Mouse (Mus musculus): ENCODE results near the gene Olfr575. TPM values are rescaled to one million over a fixed set of nuclear protein-coding genes. Genes with fewer than 3 reads are reported as not detected.
A peak's percentile ranks its signal among the peaks of the same experiment; 100 is the strongest.

The Olfr575 gene
- polyA plus RNA-seq, 1 experiment from 2014 or later: not detected

GRCm38 (mm10) chr7:102948167-102948566, 10.4 kb downstream of the Olfr575 start, which contains the start of gene Olfr574:
TSS of gene Olfr574 (plus strand) at chr7:102948467.
- Histone ChIP-seq H3K4me3 (ENCODE audit: low read depth, low read length) (no peak within 1 kb of the TSS), H3K4me1 (ENCODE audit: insufficient read depth, low read depth, low read length) (no peaks in the 10 kb centered on the region), H3K9me3 (ENCODE audit: low read length) (no peaks in the 10 kb centered on the region), H3K4me2 (replicated peaks; ENCODE audit: low read depth, low read length) (no peak within 1 kb of the TSS), H3K36me3 (ENCODE audit: insufficient read depth, low read length) (no peaks in the 10 kb centered on the region), H3K27me3 (replicated peaks; ENCODE audit: insufficient read depth, low read length) (no peaks in the 10 kb centered on the region), H3K27ac (ENCODE audit: low read length) (no peak within 1 kb of the TSS), H3K9ac (replicated peaks; ENCODE audit: low read depth) (no peak within 1 kb of the TSS)
- TF ChIP-seq CTCF (IDR thresholded peaks at IDR 0.05): no peak
- TF ChIP-seq EP300 (IDR thresholded peaks at IDR 0.05): no peak
- DNase-seq (ENCODE audit: low spot score) (no peak), ATAC-seq (no peak)
- WGBS: 90% methylated on average over 1 of the region's 1 CpGs

- Histone ChIP-seq H3K27ac (ENCODE audit: low read length) (no peak overlapping the region), H3K27me3 (replicated peaks; ENCODE audit: insufficient read depth, low read length) (no peaks in the 10 kb centered on the region), H3K4me1 (ENCODE audit: insufficient read depth, low read depth, low read length) (no peaks in the 10 kb centered on the region), H3K9ac (replicated peaks; ENCODE audit: low read depth) (no peak overlapping the region), H3K4me2 (replicated peaks; ENCODE audit: low read depth, low read length) (no peak overlapping the region), H3K4me3 (ENCODE audit: low read depth, low read length) (no peak overlapping the region), H3K36me3 (ENCODE audit: insufficient read depth, low read length) (no peaks in the 10 kb centered on the region), H3K9me3 (ENCODE audit: low read length) (no peaks in the 10 kb centered on the region)
- 83% methylated on average over 1 of the region's 1 CpGs for WGBS
- ATAC-seq (no peak), DNase-seq (ENCODE audit: low spot score) (no peak)
- no peak for TF ChIP-seq EP300 (IDR thresholded peaks at IDR 0.05)
- no peak for TF ChIP-seq CTCF (IDR thresholded peaks at IDR 0.05)
Measured at GRCm38 (mm10) chr7:102943417-102943816, 15.2 kb downstream of the Olfr575 start.

GRCm38 (mm10) chr7:102942475-102942874, 16.1 kb downstream of the Olfr575 start, which contains the start of gene Olfr573-ps1:
TSS of gene Olfr573-ps1 (minus strand) at chr7:102942575.
- no peaks in the 10 kb centered on the region for H3K36me3 ChIP-seq (ENCODE audit: insufficient read depth, low read length)
- no peaks in the 10 kb centered on the region for H3K4me1 ChIP-seq (ENCODE audit: insufficient read depth, low read depth, low read length)
- no peak for TF ChIP-seq EP300 (IDR thresholded peaks at IDR 0.05)
- DNase-seq (ENCODE audit: low spot score): no peak
- no peak for ATAC-seq
- H3K9me3 ChIP-seq (ENCODE audit: low read length): no peaks in the 10 kb centered on the region
- H3K4me2 ChIP-seq (replicated peaks; ENCODE audit: low read depth, low read length): no peak within 1 kb of the TSS
- 78% methylated on average over 2 of the region's 2 CpGs for WGBS
- no peaks in the 10 kb centered on the region for H3K27me3 ChIP-seq (replicated peaks; ENCODE audit: insufficient read depth, low read length)
- no peak within 1 kb of the TSS for H3K4me3 ChIP-seq (ENCODE audit: low read depth, low read length)
- H3K27ac ChIP-seq (ENCODE audit: low read length): no peak within 1 kb of the TSS
- H3K9ac ChIP-seq (replicated peaks; ENCODE audit: low read depth): no peak within 1 kb of the TSS

GRCm38 (mm10) chr7:102927105-102927504, 31.5 kb downstream of the Olfr575 start:
- 51% methylated on average over 3 of the region's 3 CpGs for WGBS
- no peaks in the 10 kb centered on the region for H3K36me3 ChIP-seq (ENCODE audit: insufficient read depth, low read length)
- H3K4me3 ChIP-seq (ENCODE audit: low read depth, low read length): no peak overlapping the region
- DNase-seq (ENCODE audit: low spot score) (no peak), ATAC-seq (no peak)
- no peak for TF ChIP-seq CTCF (IDR thresholded peaks at IDR 0.05)
- no peak for TF ChIP-seq EP300 (IDR thresholded peaks at IDR 0.05)
- H3K9me3 ChIP-seq (ENCODE audit: low read length): no peaks in the 10 kb centered on the region
- H3K4me2 ChIP-seq (replicated peaks; ENCODE audit: low read depth, low read length): no peak overlapping the region
- no peak overlapping the region for H3K27ac ChIP-seq (ENCODE audit: low read length)
- no peaks in the 10 kb centered on the region for H3K4me1 ChIP-seq (ENCODE audit: insufficient read depth, low read depth, low read length)
- no peak overlapping the region for H3K9ac ChIP-seq (replicated peaks; ENCODE audit: low read depth)
- H3K27me3 ChIP-seq (replicated peaks; ENCODE audit: insufficient read depth, low read length): no peaks in the 10 kb centered on the region

- Histone ChIP-seq H3K27ac (ENCODE audit: low read length) (no peak within 1 kb of the TSS), H3K4me1 (ENCODE audit: insufficient read depth, low read depth, low read length) (no peaks in the 10 kb centered on the region), H3K9me3 (ENCODE audit: low read length) (no peaks in the 10 kb centered on the region), H3K4me2 (replicated peaks; ENCODE audit: low read depth, low read length) (no peak within 1 kb of the TSS), H3K36me3 (ENCODE audit: insufficient read depth, low read length) (no peaks in the 10 kb centered on the region), H3K4me3 (ENCODE audit: low read depth, low read length) (no peak within 1 kb of the TSS), H3K9ac (replicated peaks; ENCODE audit: low read depth) (no peak within 1 kb of the TSS), H3K27me3 (replicated peaks; ENCODE audit: insufficient read depth, low read length) (no peaks in the 10 kb centered on the region)
- ATAC-seq: no peak
- 59% methylated on average over 1 of the region's 1 CpGs for WGBS
- TF ChIP-seq EP300 (IDR thresholded peaks at IDR 0.05) (no peak), CTCF (IDR thresholded peaks at IDR 0.05) (no peak)
- DNase-seq (ENCODE audit: low spot score): no peak
Measured at GRCm38 (mm10) chr7:102924109-102924508, 34.5 kb downstream of the Olfr575 start, which contains the start of gene Olfr572. TSS of gene Olfr572 (plus strand) at chr7:102924409.

GRCm38 (mm10) chr7:102919632-102920031, 38.9 kb downstream of the Olfr575 start:
- Histone ChIP-seq H3K4me3 (ENCODE audit: low read depth, low read length) (no peak overlapping the region), H3K4me2 (replicated peaks; ENCODE audit: low read depth, low read length) (no peak overlapping the region), H3K9ac (replicated peaks; ENCODE audit: low read depth) (no peak overlapping the region), H3K27ac (ENCODE audit: low read length) (no peak overlapping the region), H3K9me3 (ENCODE audit: low read length) (no peaks in the 10 kb centered on the region), H3K36me3 (ENCODE audit: insufficient read depth, low read length) (no peaks in the 10 kb centered on the region), H3K27me3 (replicated peaks; ENCODE audit: insufficient read depth, low read length) (no peaks in the 10 kb centered on the region), H3K4me1 (ENCODE audit: insufficient read depth, low read depth, low read length) (no peaks in the 10 kb centered on the region)
- ATAC-seq (no peak), DNase-seq (ENCODE audit: low spot score) (peak; percentile 60)
- WGBS: 6% methylated on average over 1 of the region's 1 CpGs
- TF ChIP-seq EP300 (IDR thresholded peaks at IDR 0.05) (no peak), CTCF (IDR thresholded peaks at IDR 0.05) (peak; percentile 74)
